Mouse (Mus musculus) urinary bladder, adult 2 months (tissue): ENCODE data around the gene Slc25a13. TPM values are rescaled to one million over a fixed set of nuclear protein-coding genes. Genes with fewer than 3 reads are reported as not detected.

Source experiments
- DNase-seq: peaks from one replicate; pipeline ENCODE4 v3.0.0; 2022; ENCODE audit warnings: low spot score
- polyA plus RNA-seq: library from polyadenylated mRNA; depleted of rRNA; stranded (reverse); fragments of >200 nt; gene quantifications from 2 replicates; pipeline ENCODE4 v1.2.3, GENCODE M21; 2012

Slc25a13 gene
- polyA plus RNA-seq, 1 experiment = 3.4 TPM

DNA sequence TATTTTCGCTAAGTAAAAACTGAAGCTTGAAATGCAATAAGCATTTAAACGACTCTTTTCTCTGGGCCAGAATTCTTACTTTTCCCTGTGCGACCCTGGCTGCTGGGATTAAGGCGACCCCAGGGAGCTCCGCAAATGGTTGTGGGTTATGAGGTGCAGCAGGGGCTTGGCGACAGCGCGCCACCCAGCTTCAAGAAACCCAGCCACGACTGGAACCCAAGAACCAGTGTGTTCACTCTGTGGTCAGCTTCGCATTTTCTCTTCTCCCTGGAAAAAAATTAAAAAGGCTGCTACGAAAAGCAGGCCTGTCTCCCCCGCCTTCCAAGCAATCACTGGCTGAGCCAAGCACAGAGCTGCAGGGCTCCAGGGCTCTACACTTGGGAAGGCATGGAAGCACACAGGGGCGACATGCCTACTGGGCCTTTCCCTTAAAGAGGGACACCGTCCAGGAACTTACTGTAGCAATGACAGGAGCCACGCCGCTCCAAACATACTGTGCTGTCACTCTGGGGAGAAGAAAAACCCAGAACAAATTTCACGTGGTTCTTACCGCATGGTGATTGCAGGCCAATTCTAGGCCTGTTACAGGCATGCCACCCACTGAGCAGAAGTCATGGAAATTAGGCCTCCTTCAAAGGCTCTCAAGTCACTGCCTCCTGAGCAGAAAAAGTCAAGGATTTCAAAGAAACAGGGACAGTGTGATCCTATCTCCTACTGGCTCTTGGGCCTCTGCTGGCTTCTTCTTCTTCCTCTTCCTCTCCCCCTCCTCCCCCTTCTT, 178.0 kb downstream of the Slc25a13 start:
- no peak for DNase-seq

DNA sequence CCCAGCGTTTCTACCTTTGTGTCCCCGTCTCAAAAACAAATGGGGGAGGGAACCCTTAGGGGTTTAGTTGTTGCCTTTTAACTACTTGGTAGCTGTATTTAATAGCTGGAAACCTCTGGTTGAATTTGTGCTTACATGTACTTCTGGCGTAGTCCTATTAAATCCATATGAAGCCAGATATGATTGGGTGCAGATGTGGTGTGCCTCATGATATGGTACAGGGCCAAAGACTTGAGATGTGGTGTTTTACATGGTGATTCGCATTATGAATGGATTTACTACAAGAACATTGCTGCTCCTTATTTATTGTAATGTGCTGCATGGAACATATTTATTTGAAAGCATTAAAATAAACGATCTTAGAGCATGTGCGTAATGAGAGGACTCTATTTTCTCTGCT, 189.3 kb downstream of the Slc25a13 start:
- no peak for DNase-seq

DNA sequence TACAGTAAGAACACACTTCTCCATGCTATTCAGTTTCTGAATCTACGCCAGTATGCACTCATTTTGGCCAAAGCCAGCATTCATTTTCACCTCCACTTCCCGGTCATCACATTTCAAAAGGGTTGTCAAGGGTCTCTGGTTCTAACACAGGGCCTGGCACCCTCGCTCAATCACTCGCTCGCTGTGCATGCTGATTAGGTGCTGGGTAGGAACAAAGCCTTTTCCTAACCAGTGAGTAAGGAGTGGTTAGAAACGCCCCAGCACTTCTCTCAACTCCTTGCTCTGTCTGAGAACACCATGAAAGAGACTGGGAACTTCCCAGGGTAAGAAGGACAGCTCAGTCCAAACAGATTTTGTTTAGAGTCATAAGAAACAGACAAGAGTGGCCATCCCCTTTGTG, 193.0 kb downstream of the Slc25a13 start:
- no peak for DNase-seq

DNA sequence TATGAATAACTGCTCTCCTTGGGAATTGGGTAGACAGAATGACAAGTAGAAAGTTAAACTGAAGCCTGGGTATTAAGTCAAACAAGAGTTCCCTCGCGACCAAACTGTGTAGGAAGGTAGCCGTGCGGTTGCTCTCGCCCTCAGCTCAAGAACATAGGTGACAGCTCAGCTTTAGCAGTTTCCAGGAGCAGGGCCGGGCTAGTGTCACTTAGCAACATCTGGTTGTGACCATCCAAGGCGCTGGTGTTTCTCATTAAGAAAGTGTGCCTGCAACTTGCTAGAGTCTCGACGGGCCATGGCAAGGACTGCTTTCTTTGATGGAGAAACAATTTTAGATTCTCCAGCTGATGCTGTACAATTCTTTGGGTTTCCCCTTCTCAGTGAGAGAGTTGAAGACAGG, 200.0 kb downstream of the Slc25a13 start:
- no peak for DNase-seq

DNA sequence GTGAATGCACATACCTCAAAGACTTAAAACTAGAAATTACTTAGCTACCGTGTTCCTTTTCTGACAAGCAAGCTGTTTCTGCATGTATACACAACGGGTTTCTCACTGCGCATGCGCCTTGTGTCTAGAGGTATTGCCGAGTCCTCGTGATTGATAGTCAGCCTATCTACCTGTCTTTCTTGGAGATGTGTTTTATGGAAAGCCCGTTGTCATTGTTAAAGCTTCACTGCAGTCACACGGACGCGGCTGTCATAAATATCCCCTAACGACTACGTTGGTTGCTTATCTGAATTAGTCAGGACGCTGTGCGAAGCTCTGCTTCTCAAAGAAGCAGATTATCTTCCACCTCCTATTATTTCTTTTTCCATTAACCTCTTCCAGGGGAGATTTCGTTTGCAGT, 201.4 kb downstream of the Slc25a13 start:
- DNase-seq = no peak

DNA sequence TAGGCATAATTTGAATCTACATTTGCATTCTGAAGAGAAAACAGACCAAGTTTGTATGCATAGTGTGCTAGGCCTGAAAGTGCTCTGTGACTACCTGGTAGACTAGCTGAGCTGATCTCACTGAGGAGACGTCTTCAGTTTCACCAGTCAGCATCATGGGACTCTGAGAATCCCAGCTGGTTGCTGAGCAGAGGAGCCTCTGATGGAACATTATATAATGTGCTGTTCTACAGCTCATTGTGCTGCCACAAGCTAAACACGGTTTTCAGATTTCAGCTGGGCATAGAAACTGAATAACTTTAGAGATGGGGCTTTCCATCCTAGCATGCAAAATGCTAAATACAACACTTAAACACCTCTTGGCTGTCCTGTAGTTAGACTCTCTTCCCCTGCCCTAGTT, 205.6 kb downstream of the Slc25a13 start:
- DNase-seq = no peak

DNA sequence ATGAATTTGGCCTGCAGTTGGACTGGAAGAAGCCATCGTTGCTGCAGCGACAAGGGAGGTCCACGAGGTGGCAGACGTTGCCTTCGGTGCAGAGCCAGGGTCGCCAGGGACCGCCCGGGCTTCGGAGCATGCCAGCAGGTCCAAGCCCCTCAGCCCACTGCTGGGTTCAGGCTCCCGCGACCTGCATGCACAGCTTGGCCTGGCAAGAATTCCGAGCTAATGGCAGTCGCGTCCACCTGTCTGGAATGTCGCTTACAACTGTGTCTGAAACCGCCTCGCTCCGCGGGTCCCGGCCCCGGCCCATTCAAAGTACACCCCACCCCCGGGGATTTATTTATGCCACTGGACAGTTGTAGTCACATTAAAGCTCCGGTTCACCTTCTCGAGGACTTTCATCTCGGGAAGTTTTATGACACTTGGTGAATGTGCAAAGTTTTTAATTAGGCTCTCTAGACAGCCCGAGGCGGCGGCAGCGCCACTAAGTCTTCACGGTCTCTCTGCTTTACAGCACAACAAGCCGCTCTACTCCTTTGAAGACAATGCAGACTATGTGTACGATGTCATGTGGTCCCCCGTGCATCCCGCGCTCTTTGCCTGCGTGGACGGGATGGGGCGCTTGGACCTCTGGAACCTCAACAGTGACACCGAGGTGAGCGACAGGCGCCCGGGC, 211.1 kb downstream of the Slc25a13 start:
- peak; percentile 38 for DNase-seq

DNA sequence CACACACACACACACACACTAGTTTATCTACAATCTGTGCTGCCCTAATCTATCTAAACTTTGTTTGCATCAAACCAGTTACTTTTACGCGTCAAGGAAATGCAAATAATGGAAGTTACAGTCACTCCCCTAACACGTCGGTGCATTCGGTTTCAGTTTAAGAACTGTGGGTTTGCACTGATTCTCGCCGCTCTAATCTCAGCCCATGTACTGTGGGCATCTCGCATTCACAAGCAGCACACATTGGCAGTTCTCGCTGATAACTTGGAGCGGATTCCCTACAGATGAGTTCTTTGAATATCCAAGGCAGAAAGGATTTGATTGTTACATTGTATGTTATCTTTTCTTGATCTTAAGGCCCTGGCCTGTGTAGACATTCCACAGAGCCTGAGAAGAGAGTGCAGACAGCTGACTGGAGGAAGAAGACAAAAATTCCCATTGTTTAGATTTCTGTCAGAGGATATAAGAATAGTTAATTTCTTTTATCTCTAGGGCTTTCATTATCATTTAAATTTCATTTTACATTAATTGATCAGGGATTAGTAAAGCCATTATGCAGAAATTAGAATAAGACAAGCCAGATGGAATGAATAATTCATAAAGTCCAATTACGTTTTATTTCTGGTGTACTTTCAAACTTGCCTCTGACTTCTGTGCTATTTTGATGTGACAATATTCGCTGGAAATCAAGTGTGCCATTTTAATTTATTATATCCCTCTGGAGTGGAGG, 212.1 kb downstream of the Slc25a13 start:
- no peak for DNase-seq

DNA sequence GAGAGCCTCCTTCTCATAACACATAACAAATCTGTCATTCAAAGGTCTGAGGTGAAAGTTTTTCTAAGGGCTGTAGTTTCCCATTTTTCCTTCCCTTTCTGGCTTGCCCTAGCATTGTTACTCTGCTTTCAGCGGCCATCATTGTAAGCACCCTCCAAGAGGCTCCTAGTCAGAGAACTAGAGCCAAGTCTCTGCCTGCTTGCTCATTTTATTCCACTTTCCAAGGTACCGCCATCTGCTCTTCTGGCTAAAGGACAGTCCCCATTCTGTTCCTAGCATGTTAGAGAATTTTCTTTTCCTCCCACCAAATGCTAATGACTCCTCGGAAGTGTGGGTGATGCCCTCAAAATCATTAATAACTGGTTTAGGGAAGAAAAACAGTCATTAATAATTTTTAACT, 214.9 kb downstream of the Slc25a13 start:
- no peak for DNase-seq

DNA sequence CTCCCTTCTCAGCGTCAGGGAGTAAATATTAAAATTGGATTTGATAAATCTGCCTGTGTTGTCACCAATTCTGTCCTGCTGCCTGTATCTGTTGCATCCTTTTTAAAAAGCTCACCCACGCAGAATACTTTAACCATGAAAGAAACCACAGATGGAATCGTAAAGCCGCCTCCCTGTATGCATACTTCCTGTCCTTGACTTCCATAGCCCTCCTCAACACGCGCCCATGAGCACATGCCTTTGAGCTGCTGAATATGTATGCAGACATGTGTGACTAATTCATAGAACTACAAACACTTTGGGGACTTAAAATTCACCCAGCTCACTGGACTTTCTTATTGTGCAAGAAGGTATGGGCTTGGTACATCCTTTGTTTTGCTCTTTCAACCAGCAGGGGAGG, 219.4 kb downstream of the Slc25a13 start:
- no peak for DNase-seq

DNA sequence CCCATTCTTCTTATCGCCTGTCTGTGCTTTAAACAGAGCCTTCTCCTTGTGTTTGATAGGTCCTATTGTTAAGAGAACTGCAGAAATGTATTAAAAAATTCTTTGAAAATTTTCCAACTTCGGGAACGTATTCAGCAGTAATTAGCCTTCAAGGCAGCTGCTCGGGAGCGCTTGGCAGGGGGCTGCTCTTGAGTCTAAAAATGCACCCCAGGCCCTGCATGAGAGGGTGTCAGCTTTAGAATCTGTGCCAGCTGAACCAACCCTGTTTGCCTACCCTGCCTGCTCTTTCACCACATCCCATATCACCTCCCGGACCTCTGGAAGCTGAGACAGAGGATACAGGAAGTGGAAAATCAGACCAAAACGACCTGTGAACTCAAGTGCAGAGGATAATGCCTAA, 223.9 kb downstream of the Slc25a13 start:
- no peak for DNase-seq

DNA sequence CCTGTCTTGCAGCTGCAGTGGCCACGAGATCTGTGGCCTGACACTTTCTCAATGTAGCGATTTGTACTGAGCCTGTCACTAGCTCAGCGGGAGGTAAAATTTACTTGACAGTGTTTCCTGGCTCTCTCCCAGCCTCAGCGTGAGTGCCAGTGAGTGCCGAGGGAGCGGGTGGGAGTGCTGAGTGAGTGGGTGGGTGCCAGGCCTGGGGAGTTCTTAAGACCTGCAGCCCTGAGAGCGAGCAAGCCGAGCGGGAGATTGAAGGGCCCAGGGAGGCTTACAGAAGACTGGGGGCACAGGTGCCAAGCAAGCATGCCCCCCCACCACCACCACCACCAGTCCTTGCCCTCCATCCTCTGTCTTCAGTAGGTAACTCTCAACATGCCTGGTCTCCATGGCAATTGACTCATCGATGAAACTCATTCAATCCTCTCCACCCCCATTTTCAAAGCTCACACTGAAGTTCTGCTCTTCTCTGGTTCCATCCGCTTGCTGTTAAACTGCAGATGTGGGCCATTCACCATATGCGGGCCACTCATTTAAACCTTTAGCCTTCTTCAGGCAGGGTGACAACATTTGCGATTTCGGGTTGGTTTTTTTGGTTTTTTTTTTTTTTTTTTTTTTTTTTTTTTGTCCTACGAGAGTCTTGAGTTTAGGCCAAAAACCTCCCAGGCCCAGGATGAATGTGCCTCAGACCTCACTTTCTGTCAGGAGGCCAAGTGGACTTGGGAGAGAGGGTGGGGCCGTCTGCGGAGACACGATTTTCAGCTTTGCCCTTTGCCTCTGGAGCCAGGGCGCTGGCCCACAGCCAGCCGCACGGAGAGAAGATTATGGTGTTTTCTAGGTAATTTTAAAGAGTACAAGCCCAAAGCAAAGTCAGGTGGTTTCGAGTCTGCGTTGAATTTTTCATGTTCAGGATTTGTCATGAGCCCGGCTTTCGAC, 224.9 kb downstream of the Slc25a13 start:
- no peak for DNase-seq

DNA sequence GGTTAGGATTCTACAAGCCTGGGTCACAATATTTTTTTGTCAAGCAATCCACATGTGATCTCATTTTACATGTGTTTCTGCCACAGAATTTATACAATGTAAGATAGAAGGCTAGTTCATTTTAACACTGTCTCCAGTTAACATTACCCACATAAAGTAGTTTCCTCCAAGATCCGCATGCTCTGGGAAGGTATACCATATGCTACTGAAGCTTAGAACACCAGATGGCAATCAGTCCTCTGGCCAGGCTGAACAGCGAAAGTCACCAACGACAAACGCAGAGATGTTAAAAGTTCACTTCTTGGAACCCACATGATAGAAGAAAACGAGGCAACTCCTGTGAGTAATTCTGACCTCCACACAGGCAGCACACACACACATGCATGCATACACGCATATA, 225.7 kb downstream of the Slc25a13 start:
- no peak for DNase-seq
